Mouse (Mus musculus) lung, postnatal 14 days (tissue): ENCODE results near the gene Gm4353.
A peak's percentile ranks its signal among the peaks of the same experiment; 100 is the strongest.

Experiments used
- DNase-seq: peaks from one replicate; pipeline ENCODE4 v3.0.0; 2021

The Gm4353 gene

DNA sequence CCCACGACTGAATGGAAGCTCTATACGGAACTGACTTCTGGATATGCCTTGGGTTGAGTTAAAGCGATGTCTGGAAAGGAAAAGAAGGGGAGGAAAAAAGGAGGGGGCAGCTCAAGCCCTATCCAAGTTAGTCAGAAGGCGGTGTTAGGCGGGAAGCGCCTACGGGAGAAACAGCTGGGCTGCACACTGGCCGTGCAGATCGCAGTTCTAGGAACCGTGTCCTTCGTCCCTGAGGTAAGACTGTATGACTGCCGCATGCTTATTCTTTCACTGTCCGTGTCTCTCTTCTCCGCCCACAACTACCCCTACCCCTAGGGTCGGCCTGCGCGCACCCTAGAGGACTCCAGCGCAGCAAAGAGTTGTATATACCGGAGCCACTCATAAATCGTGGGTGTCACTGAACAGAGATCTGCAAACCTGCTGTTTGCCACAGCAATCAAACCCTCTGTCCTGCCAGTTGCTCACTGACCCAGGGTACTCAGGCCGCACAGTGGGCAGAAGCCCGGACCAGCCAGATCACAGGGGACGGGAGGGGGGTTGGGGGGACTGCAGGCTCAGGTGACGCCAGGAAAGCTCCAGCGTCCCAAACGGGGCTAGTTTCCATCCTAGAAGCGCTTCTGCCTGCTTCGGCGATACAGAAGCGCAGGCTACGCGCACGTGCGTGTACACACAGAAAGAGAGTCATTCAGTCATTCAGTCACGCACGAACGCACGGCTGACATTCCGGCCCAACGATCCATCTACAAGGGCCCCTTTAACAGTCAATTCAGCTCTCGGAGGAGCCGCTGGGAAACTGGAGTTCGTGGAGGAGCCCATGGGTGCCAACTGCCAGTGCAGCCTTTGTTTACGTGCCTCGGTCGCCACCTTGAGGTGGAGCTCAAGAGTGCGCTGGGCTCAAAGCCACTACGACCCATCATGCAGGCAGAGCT is 44.6 kb downstream of the Gm4353 start:
- DNase-seq, result peak; percentile 85

DNA sequence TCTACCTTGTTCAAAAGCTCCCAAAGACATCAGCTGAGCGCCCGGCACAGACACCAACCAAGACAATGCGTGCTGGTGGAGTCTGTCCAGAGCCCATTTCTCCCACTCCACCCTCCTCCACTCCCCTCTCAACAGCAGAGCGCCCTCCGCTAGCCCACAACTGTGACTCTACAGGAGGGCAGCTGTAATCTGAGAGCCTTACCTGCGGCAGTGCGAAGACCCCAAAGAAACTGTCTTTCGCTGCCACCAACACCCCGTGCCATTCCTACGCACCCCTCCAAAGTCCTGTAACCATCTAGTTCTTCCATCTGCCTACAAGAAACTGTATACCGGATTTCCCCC is 45.3 kb downstream of the Gm4353 start, which contains the start of gene 1110004F10Rik:
Gene 1110004F10Rik (plus strand): TSS at position 202 of the 342 bp plus-strand sequence.
- DNase-seq, result no peak

DNA sequence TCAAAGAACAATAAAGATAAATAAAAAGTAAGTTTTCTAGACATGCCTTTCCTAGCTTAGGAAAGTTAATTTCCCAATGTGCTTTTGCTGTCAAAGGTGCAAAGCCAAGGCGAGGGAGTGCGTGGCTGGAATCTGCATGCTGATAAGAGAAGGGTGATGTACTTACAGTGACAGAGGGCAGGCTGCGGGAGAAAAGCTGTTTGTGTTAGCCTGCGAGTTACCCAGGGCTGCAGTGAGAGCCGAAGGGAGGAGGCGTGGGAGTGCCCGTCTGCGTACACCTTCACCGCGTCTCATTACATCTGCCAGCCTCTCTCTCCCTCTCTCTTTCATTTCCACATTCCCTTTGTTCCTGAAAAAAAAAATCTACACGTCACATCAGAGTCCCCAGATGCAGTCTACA is 45.9 kb downstream of the Gm4353 start, which contains the start of gene Sox6:
Gene Sox6 (minus strand): TSS at position 286 of the 400 bp plus-strand sequence.
- no peak for DNase-seq

DNA sequence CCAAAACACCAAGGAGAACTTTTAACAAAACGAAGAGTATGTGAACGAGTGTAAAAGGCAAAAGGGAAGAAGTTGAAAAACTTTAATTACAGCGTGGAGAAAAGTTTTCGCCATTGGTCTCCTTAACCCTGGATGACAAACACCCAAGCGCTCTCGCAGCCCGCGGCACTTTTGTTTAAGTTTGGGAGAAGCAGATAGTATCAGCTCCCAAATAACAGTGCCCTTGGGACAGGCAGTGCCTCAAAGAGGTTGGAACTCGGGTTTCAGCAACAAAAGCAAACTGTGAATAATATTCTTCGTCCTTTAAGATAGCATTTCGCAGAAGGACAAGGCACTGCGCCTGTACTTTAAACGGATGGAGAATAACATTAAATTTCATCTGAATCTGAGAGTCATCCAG is 46.4 kb downstream of the Gm4353 start:
- no peak for DNase-seq

DNA sequence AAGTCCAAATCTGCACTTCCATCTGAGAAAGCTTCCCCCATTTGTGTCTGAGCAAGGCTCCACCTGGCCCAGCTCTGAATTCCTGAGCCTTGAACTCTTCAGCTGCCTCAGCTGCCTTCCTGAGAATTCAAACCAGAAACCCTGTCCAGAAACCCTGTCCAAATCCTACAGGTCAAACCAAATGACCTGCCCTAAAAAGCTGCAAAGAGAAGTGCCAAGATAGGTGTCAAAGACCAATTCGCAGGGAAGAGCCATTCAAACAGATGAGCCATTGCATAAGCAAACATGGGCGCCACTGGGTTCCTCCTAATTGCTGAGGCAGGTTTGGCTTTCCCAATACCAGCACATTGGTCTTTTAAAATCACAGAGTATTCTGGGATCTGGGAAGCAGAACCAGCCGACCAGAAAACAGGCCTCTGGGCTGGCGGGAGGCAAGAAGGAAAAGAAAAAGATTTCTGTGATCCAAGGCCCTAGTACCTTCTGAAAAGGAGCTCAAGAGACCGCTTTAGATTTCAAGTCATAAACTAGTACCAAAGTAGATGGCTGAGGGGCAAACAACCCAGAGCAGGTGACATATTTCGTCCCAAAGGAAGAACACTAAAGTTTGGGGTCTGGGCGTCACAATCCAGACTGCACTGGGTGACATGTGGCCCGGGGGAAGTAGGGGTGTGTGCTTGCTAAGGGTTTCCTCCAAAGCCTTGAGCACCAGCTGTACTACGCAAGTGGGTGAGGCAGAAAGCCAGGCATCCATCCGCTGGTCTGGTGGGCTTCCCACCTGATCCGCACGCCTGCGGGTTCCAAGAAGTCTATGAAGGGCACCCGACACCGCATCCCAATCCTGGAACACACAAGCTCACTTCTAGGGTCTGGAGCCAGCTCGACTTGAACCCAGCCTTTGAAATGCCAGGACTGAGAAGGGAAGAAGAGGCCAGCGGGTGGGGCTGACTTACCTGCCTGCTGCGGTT is 47.6 kb downstream of the Gm4353 start:
- DNase-seq, result no peak

DNA sequence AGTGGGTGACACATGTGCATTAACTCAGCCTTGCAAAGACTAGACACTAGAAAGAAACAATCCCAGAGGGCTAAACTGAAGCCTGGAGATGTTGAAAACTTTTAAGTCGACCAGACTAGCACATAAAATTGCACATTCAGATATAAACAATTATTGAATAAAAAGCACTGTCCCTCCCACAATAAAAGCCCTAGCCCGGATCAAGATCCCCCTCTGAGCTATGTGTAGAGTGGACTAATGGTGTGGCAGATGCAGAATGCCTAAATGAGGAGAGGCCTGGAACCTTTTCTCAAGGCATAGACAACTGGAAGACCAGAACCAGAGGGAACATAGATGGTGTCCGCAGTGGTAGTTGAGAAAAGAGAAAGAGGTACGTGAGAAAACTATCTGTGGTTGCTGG is 48.9 kb downstream of the Gm4353 start:
- DNase-seq, result no peak

DNA sequence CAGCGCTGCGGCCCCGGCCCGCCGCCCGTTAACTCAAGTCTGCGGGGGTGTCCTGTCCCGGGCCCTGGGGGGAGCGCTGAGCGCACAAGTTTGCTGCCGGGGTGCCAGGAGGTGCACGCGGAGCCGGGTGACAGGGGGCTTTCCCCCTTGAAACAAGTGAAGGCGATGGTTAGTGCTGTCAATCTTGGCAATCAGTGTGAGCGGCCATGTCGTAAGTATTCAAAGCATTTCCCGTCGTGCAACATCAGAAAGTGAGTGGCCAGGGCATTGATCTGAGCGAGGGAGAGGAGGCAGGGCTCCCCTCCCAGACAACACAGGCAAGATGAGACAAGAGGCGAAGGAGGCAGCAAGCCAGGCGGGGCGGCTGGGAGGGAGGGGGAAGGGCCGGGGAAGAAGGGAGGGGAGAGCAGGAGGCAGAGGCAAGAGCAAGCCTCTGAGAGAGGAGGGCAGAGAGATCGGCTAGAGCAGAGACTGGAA is 50.1 kb downstream of the Gm4353 start:
- peak; percentile 43 for DNase-seq

DNA sequence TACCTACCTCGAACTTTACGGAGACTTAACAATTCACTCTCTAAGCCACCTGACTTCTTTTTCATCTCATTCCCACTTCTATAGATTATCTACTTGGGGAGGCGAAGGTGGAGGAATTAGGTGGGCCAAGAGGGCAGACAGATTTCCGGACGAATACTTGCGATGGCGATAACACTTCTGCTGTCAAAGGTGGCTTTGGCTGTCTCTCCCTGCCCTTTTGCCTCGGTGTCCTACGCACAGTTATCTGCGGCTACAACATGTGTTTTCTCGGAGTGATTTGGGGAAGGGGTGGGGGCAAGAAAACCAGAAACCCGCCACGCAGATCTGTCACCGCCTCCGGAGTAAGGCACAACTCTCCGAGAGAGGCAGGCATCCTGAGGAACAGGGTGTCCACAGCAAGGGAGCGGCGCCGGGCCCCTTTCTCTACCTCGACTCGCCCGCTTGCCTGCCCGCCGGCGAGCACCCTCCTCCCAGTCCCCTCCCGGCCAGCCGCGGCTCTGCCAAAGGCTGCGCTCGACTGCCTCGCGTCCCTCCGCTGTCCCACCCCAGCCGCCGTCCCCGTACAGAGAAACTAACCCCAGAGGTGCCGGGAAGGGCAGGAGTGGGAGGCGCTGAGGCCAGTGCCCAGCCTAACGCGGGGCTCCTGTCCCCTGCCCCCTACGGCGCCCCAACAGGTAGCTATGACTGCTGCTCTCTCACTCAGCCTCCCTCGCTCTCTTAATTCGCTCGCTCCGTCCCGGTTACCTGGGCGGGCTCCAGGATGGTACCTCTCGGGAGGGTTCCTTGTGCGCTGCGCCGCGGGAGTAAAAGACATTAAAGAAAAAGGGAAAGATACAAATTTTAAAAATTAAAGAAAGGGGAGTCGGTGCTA is 50.8 kb downstream of the Gm4353 start:
- peak; percentile 61 for DNase-seq
